Mouse (Mus musculus) small intestine, adult 2 months (tissue): Measurements from ENCODE around the gene Man1a. TPM values are rescaled to one million over a fixed set of nuclear protein-coding genes. Genes with fewer than 3 reads are reported as not detected.

Experiments used
- H3K27ac ChIP-seq: fragments of 200-500 bp; 2 replicates; pipeline ENCODE4 v1.5.1; 2012; ENCODE audit warnings: low read depth, low read length, control low read depth, inconsistent platforms; ENCODE audit not compliant: insufficient read depth
- H3K27me3 ChIP-seq: fragments of 200-500 bp; 2 replicates; pipeline ENCODE4 v1.6.1; 2012; ENCODE audit warnings: mild to moderate bottlenecking, moderate library complexity, low read length, inconsistent platforms; ENCODE audit not compliant: control insufficient read depth, insufficient read depth
- H3K36me3 ChIP-seq: fragments of 200-500 bp; 2 replicates; pipeline ENCODE4 v1.6.1; 2012; ENCODE audit warnings: mild to moderate bottlenecking, low read length, control low read depth, inconsistent platforms; ENCODE audit not compliant: control insufficient read depth, insufficient read depth
- H3K4me1 ChIP-seq: fragments of 200-500 bp; 2 replicates; pipeline ENCODE4 v1.6.1; 2012; ENCODE audit warnings: low read length, inconsistent platforms, mixed read lengths; ENCODE audit not compliant: control insufficient read depth, insufficient read depth, insufficient read length
- H3K4me3 ChIP-seq: fragments of 200-500 bp; 2 replicates; pipeline ENCODE4 v1.5.1; 2012; ENCODE audit warnings: low read depth, mild to moderate bottlenecking, control low read depth, inconsistent platforms, low read length, moderate library complexity
- CTCF ChIP-seq: fragments of 200-500 bp; IDR thresholded peaks from 2 replicates; pipeline ENCODE4 v1.5.1; 2012; ENCODE audit warnings: low read depth, mild to moderate bottlenecking, control low read depth, inconsistent platforms, low read length, moderate library complexity, mixed read lengths; ENCODE audit not compliant: insufficient replicate concordance, insufficient read length; ENCODE audit errors: extremely low read depth
- POLR2A ChIP-seq: fragments of 200-500 bp; IDR thresholded peaks from 2 replicates; pipeline ENCODE4 v1.6.1; 2012; ENCODE audit warnings: low read depth, mild to moderate bottlenecking, control low read depth, inconsistent platforms, low read length, moderate library complexity
- WGBS: fragments of 180-500 bp; shearing (Covaris S2); methylation state at CpG from one replicate; pipeline ENCODE4 v1.1.7; 2018; 5-methylcytosine and 5-hydroxymethylcytosine counted together
- polyA plus RNA-seq: library from polyadenylated mRNA; depleted of rRNA; stranded (reverse); fragments of >200 nt; gene quantifications from 2 replicates; pipeline ENCODE4 v1.2.3, GENCODE M21; 2012

The Man1a gene
- polyA plus RNA-seq, 1 experiment, result 59.8 TPM

GRCm38 (mm10) chr10:54061159-54061558 is 15.2 kb downstream of the Man1a start:
- H3K27me3 ChIP-seq, result no peaks in the 10 kb centered on the region
- peaks cover 4% of the 10 kb centered on the region; the same call in 1 of the 2 replicates for H3K36me3 ChIP-seq
- no peak overlapping the region for H3K27ac ChIP-seq
- H3K4me3 ChIP-seq, result no peak overlapping the region
- no peak for TF ChIP-seq POLR2A
- no peak for TF ChIP-seq CTCF
- 96% methylated on average over 4 of the region's 4 CpGs for WGBS
- H3K4me1 ChIP-seq, result peaks cover 2% of the 10 kb centered on the region; the same call in 1 of the 2 replicates

GRCm38 (mm10) chr10:54060587-54060986 is 15.8 kb downstream of the Man1a start:
- H3K4me1 ChIP-seq, result peaks cover 2% of the 10 kb centered on the region; the same call in 1 of the 2 replicates
- no peaks in the 10 kb centered on the region for H3K27me3 ChIP-seq
- 70% methylated on average over 7 of the region's 7 CpGs for WGBS
- H3K36me3 ChIP-seq, result peaks cover 2% of the 10 kb centered on the region; the same call in 1 of the 2 replicates
- TF ChIP-seq CTCF (no peak), POLR2A (no peak)
- no peak overlapping the region for H3K4me3 ChIP-seq
- H3K27ac ChIP-seq, result no peak overlapping the region

GRCm38 (mm10) chr10:54059679-54060249 is 16.6 kb downstream of the Man1a start:
- Histone ChIP-seq H3K27me3 (no peaks in the 10 kb centered on the region), H3K4me1 (peaks cover 2% of the 10 kb centered on the region; the same call in 1 of the 2 replicates), H3K36me3 (peaks cover 2% of the 10 kb centered on the region; the same call in 1 of the 2 replicates), H3K27ac (no peak overlapping the region), H3K4me3 (no peak overlapping the region)
- WGBS, result 58% methylated on average over 6 of the region's 6 CpGs
- TF ChIP-seq POLR2A (no peak), CTCF (no peak)

DNA sequence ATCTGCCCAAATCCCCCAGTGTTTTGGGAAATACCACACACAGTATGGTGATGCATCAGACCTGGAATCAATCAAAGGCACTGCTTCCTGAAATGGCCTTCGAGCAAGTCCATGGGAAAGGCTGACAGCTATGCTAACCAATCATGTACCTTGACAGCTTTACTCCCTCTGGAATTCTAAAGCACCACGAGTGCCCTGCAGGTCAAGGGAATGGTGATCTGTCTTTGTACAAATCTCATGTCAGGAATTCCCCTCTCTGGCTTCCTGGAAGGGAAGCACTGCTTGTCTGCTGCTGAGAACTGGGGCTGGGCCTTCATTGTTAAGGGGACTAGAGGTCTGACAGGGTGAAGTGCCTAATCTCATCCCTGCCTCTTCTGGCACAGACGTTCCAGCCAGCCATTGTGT is 17.3 kb downstream of the Man1a start:
- TF ChIP-seq POLR2A, result no peak
- no peak for TF ChIP-seq CTCF
- Histone ChIP-seq H3K27me3 (no peaks in the 10 kb centered on the region), H3K4me1 (peaks cover 2% of the 10 kb centered on the region; the same call in 1 of the 2 replicates), H3K27ac (no peak overlapping the region), H3K4me3 (no peak overlapping the region), H3K36me3 (peaks cover 2% of the 10 kb centered on the region; the same call in 1 of the 2 replicates)
- 42% methylated on average over 3 of the region's 3 CpGs for WGBS

DNA sequence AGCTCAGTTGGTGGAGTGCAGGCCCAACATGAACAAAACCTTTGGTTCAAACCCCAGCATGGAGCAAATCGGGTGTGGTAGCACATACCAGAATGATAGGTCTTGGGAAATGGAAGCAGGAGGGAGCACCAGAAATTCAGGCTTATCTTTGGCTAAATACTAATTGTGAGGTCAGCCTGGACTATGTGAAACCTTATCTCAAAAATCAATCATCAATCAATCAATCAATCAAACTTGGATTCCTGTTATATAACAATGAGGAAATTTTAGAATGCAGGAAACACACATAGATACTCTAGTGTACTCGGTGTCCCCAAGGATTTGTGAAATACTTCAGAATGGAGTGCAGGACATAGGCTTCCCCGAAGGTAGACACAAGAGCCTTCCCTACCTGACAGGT is 17.8 kb downstream of the Man1a start:
- WGBS, result 70% methylated on average over 3 of the region's 3 CpGs
- H3K36me3 ChIP-seq, result peaks cover 2% of the 10 kb centered on the region; the same call in 1 of the 2 replicates
- H3K27ac ChIP-seq, result no peak overlapping the region
- H3K4me3 ChIP-seq, result no peak overlapping the region
- TF ChIP-seq POLR2A (no peak), CTCF (no peak)
- H3K4me1 ChIP-seq, result peaks cover 2% of the 10 kb centered on the region; the same call in 1 of the 2 replicates
- no peaks in the 10 kb centered on the region for H3K27me3 ChIP-seq

GRCm38 (mm10) chr10:54054188-54054587 is 22.2 kb downstream of the Man1a start:
- no peak for TF ChIP-seq POLR2A
- TF ChIP-seq CTCF, result no peak
- peaks cover under 1% of the 10 kb centered on the region; the same call in 1 of the 2 replicates for H3K4me1 ChIP-seq
- H3K36me3 ChIP-seq, result peaks cover 4% of the 10 kb centered on the region; the same call in 1 of the 2 replicates
- H3K27ac ChIP-seq, result no peak overlapping the region
- 90% methylated on average over 4 of the region's 4 CpGs for WGBS
- no peak overlapping the region for H3K4me3 ChIP-seq
- no peaks in the 10 kb centered on the region for H3K27me3 ChIP-seq

GRCm38 (mm10) chr10:54047885-54048284 is 28.5 kb downstream of the Man1a start:
- Histone ChIP-seq H3K4me3 (no peak overlapping the region), H3K36me3 (peaks cover 5% of the 10 kb centered on the region; the same call in 1 of the 2 replicates), H3K27me3 (no peaks in the 10 kb centered on the region), H3K27ac (no peak overlapping the region), H3K4me1 (no peaks in the 10 kb centered on the region)
- TF ChIP-seq POLR2A, result no peak
- WGBS, result 89% methylated on average over 4 of the region's 4 CpGs

- Histone ChIP-seq H3K4me3 (no peak overlapping the region), H3K36me3 (no peaks in the 10 kb centered on the region), H3K27ac (no peak overlapping the region), H3K4me1 (peaks cover 5% of the 10 kb centered on the region; the same call in 1 of the 2 replicates), H3K27me3 (no peaks in the 10 kb centered on the region)
- no peak for TF ChIP-seq POLR2A
- no peak for TF ChIP-seq CTCF
- WGBS, result 72% methylated on average over 3 of the region's 3 CpGs
These were observed 33.1 kb downstream of the Man1a start for GRCm38 (mm10) chr10:54043358-54043757.
